Mouse (Mus musculus): Measurements from ENCODE around the gene Chchd6.

Chchd6 gene

DNA sequence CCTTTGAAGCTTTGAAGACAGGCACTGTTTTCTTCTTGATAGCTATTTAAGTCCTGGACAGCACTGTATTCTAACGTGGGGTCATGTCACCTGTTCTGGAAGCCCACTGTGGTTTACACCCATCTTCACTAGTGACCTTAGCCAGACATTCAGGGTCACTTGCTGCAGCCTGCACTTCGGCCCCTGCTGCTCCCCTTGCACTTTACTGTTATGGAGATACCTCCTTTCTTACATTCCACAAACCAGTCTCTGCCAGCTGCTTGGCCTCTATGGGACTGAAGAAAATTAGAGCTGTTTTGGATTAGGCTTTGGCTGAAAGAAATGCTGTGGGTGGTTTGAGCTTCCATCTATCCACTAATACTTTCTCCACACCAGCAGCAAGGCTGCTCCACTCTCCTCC, 86.7 kb downstream of the Chchd6 start:
- DNase-seq (ENCODE audit: extremely low spot score), result no peak

DNA sequence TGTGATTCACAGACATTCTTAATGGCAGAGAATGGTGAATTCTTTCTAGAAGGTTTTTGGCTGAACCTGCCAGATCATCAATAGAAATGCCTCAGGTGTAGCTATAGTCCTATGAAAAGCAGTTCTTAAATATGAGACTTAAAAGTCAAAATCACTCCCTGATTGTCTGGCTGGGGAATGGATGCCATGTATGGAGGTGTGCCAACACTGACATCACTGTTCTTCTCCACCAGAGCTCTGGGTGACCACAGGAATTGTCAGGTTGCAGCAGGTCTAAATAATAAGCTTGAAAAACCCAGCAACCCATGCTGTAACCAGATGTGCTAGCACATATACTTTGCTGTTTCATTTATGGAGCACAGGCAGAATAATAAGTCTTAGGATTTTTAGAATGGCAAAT, 87.2 kb downstream of the Chchd6 start:
- no peak for DNase-seq (ENCODE audit: extremely low spot score)

DNA sequence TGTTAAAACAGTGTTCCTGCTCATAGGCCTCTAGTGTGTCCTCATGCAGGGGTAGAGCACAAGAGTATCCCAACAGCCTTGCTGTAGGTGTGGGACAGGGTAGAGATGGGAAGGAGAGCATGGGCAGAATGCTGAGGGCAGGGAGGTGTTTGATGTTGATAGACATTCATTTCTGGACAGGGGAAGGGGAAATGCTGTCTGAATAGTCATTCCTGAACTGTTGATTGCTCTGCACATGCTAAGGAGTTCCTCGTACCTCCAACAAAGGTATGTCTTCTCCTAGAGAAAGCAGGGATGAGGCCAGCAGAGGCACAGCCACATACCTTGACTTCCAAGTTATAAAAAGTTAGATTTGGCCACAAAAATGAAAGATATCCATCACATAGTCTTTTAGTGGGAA, 95.5 kb downstream of the Chchd6 start:
- no peak for DNase-seq (ENCODE audit: extremely low spot score)

DNA sequence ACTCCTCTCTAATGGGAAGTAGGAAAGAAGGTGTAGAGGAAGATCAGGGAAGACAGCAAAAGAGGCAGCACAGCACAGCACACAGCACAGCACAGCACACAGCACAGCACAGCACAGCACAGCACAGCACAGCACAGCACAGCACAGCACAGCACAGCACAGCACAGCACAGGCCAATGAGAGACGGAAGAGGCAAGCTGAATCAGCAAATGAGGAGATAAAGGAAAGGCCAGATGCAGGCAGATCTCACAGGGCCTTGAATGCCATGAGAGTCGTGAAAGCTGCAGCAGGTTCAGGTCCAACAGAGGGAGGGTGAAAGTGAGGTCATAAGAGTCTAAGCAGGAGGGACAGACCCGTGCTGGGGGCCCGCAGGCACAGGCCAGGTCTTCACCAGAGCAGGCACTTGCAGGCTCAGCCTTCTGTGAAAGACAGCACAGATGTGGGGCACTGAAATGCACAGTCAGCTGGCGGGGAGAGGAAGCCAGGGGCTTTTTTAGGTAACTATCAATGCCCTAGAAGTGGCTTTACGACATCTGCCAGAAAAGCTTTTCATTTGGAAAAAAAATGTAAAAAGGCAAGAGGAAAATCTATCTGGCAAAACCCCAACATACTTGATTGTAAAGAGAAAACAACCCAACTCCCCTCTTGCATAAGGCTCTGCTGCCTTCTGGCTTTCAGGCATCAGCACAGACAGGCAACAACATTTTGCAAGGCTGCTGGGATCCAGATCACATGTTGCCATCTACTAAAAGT, 96.5 kb downstream of the Chchd6 start:
- DNase-seq (ENCODE audit: extremely low spot score), result no peak

DNA sequence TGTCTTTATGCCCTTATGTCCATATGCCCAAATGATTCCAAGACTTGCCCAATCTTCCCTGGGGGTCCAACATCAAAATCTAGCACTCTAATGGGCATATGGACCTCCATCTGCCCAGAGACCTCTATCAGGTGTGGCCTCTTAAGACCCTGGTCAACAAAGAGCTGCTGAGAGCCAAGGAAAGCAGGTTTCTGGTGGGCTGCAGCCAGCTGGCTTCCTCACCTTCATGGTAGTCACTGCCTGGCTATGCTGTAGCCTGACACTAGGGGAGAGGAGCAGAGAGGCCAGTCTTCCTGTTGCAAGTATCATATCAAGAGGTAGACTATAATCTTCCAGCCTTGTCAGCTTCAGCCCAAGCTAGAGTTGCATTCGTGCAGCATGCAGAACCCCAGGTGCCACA, 98.5 kb downstream of the Chchd6 start:
- no peak for DNase-seq (ENCODE audit: extremely low spot score)

DNA sequence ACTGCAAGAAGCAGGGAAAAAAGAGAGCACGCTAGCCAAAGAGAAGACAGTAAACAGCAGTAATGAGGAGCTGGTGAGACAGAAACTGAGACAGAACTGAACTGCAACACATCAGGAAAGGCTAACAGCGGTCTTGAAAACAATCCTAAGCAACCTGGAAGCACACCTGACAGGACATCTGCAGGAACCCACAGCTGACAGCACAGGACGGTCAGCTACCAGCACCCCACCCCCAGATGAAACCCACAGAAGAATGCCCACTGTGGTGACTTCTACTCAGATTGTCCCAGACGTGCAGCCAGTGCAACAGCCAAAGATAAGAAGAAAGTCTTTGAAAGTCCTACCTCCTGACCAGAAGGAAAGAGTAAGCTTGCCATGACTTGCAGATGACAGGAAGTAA, 103.1 kb downstream of the Chchd6 start:
- no peak for DNase-seq (ENCODE audit: extremely low spot score)

DNA sequence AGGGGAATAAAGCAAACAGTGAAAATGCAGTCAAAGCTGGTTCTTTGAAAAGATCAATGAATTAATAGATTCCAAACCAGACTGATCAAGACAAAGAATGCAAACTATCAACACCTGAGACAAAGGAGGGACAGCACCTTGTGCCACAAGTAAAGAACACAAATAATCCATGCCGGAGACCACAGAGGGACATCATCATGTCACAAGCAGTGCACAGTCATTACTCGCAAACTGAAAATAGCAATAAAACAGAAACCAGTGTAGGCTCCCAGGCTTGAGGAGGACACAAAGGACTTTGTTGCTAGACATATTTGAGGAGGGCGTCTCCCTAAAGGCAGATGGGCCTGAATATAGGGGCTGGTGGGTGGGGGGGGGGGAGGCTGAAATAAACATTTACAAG, 105.1 kb downstream of the Chchd6 start:
- no peak for DNase-seq (ENCODE audit: extremely low spot score)

DNA sequence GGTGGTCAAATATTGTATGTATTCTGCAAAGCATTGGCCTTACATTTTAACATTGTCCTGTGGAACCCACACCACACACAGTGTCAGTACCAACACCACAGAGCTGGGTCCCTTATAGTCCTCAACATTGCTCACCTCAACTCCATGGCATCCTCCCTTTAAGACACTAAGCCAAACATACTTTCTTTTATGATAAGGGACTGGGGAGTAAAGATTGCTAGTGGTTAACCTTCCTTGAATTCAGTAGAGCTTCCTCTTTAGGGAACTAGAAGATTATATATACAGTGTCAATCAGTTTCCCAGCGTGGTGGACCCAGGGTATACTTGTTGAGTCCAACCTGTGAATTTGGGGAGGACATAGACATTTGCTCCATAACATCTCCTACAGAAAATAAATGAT, 105.9 kb downstream of the Chchd6 start:
- no peak for DNase-seq (ENCODE audit: extremely low spot score)

DNA sequence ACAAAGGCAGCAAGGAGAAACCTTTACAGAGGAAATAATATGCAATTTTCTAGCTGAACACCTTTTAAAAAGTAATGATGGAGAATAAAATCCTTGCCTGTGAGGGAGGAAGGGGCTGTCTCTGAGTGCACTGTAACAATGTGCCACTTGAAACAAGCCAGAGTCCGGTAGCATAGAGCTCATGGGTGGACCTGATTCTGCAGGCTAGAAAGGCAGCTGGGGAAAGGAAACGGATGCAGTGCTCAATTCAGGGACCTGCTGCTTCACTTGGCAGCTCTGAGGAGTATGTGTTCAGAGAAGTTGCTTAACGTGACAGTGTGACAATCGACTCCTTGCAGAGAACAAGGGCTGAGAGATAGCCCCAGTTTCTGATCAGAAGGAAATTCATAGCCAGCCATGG, 109.4 kb downstream of the Chchd6 start:
- DNase-seq (ENCODE audit: extremely low spot score), result no peak

DNA sequence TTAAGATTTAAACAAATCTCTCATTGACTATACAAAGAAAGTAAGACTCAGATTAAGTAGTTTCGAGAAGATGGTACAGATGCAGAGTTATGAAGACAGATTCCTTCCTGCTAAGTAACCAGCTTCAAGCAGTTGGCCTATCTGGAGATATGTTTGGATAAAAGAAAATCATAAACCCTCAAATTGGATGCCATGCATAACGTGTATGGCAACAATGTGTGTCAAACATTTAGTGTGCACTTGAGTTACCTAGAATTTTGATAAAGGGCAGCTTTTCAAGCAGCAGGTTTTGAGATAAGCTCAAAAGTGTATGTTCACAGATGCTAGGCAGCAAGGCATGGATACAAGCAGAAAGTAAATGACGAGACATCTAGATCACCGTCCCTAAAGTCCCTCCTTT, 114.3 kb downstream of the Chchd6 start:
- no peak for DNase-seq (ENCODE audit: extremely low spot score)

DNA sequence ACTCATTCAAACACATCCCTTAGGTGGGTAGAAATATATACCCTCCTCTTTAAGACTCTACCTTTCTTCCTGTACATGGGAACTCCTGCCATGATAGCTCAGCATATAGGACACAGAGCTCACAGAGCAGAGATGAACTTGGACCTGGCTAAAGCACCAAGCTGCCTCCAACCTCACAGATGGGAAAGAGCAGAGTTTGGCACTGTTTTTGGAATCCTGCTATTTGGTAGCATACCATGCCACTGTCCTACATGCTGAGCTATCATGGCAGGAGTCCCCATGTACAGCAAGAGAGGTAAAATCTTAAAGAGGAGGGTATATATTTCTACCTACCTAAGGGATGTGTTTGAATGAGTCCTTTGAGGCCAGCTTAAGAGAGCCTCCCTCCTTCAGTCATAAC, 127.5 kb downstream of the Chchd6 start:
- DNase-seq (ENCODE audit: extremely low spot score), result no peak

DNA sequence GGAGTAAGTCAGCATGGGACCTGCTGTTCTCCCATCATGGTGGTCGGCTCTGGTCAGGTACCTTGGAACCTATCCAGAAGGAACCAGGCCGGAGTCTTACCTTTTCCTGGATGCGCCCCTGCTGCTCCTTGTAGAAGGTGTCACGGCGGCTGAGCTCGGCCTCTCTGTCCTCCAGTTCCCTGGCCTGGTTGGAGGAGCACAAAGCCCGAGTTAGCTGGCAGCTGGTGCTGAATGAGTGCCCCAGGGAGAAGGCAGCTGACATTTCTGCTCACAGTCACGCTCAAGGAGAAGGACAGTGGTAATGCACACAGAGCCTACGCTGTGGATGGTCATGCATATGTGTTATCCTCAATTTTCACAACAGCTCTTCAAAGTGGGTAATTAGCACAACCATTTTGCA, 128.2 kb downstream of the Chchd6 start:
- DNase-seq (ENCODE audit: extremely low spot score), result no peak

DNA sequence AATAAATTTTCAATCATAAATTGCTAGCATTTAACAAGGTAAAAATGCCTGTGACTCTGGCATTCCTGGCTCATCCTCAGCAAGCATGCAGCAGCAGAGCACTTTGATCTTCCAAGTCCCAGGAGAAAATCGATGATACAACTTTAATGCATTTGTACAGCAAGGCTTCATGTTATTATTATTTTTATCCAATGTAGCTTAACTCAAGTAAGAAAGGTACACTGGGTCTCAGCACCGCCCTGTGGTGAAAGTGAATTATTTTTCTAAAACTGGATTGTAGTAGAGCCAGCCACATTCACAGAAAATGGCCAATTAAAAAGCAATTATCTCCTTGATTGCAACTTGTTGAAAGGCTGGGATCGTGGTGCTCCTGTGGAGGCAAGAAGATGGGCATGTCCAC, 128.6 kb downstream of the Chchd6 start:
- no peak for DNase-seq (ENCODE audit: extremely low spot score)

DNA sequence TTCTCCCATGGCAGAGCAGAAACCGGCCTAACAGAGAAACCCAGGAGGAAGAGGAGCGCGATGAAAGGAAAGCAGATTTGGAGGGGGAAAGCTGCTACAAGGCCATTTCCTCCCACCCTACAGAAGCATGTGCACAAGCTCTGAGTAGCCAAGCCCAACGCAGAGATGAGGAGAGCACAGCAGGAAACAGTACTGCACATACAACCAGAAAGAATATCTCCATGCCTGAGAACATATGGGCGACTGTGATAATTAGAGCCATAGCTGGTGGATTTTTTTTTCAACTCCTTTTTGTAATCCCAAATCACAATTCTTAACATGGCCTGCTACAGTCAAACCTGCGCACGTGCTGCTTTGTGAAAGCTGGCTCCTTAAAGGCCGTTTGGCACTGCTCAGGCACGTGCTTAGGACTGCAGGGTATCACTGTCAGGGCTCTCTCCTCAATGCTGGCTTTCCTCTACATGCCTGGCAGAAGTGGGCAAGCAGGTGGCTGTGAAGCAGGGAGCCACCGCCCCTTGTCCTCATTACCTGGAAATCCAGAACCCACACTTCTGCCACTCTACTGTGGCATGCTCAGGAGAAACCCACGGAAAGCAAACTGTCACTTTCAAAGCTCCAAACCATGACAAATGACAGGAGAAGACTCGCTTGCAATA, 129.3 kb downstream of the Chchd6 start:
- no peak for DNase-seq (ENCODE audit: extremely low spot score)

DNA sequence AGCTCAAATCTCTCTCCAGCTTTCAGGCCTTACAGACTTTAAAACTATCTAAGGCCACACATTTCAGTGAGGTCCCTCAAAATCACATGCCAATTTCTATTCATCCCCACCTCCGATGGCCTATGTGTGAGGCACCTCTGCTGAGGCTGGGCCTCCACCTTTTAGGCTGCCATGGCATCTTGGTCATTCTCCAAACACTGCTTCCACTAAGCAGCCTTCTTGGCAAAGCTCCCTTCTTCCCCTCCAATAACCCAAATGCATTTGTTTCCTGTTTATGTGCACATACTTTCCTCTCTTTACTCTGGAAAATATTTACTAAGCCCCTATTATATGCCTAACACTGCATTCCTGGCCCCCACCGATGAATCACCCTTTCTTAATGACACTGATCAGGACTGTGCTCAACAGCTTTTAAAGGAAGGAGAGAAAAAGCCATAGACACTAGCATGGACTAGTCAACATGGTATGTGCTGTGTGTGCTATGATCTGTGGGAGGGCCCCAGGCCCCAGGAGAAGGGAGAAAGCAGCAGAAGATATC, 133.2 kb downstream of the Chchd6 start:
- DNase-seq (ENCODE audit: extremely low spot score), result no peak

DNA sequence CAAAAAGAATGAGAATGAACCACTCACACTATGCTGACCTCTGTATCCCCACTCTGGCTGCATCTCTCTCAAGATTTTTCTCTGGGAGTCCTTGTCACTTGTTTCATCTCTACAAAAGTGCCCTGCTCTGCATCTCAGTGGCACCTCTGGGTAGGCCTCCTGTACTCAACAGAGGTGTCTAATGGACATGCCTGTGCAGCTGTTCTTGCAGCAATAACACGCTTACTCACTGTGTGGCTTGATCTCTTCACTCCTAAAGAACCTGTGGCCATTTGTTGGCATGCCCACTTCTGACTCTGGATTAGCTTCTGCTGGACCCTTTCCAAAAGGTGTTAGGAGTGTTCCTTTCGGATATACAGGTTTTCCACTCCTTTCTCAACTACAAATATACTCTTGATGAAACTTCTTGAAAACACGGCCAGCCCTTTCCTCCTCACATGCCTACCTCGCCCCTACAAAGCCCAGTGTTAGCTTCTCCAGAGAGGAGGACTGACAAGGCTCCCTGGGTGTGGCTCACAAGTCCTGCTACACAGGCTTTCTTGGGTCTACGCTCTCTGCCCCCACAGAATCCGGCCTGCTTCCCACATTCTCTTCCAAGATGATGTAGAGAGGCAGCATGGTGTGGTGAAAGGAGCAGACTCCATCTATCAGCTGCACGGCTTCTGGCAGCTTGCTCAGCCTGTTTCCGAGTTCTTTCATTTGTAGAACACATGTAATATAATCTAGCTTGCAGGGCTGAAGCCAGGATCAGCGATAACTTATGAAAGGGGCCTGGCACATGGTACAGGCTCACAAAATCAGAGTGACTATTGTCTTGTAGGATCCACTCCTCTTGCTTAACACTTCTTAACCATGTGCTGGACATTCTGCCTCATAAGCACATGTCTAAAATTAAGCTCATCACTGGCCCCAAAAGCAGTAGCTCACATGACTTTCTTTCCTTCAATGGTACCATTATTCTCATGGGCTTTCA, 133.9 kb downstream of the Chchd6 start:
- no peak for DNase-seq (ENCODE audit: extremely low spot score)

DNA sequence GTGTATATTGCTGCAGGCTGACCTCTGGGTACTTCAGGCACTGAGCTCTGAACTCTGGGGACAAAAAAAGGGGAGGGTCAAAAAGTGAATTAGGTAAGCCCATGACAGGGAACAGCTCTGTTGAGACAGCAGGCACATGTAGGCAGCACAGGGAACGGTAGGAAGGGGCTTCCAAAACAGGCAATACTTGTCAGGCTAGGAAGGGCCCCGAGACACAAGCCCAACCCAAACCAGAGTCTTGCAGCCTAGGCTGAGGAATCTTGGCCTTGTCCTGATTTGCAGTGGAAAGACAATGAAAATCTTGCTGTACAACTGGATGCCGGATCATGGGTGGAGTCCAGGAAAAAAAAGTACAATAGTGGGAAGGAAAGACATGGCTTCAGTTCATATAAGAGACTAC, 135.8 kb downstream of the Chchd6 start:
- DNase-seq (ENCODE audit: extremely low spot score), result no peak

DNA sequence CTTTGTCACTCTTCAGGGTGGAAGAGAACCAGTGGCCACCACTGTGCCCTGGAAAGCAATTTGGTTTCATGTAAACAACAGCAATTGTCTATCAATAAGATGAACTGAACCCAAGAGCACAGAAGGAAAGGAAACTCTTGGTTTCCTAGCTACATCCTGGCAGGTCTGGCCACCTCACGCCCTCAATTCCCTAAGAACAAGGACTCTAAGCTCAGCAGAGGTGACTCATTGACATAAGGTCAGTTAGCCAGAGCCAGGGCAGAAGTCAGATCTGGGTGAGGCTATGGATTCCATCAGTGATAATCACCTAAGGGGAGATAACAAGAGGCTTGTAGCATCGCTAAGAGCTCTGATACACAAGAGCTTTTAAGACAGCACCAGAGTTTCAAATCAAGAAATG, 137.9 kb downstream of the Chchd6 start:
- no peak for DNase-seq (ENCODE audit: extremely low spot score)

DNA sequence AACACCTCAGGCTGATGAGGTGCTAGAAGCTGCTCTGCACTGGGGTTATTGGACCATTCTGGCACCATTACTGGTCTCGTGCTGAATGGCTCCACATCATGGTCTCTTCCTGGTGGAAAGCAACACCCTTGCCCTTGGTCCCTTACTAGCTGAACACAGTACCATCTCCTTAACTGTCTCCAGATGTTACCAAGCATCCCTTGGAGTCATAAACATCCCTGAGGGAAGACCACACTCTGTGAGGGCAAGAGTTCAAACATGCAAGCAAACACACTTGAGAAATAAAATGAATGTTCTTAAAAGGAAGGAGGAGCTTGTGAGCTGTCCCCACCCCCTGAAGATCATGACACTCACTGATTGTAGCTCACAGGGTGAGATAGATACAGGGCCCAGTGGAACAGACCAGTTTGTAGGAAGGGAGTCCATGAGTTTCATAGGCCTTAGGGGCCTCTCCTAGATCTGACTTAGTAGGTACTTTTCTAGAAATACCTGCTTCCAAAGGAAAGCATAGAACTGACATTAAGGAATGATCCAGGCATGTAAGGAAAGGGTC, 139.0 kb downstream of the Chchd6 start:
- DNase-seq (ENCODE audit: extremely low spot score), result no peak

DNA sequence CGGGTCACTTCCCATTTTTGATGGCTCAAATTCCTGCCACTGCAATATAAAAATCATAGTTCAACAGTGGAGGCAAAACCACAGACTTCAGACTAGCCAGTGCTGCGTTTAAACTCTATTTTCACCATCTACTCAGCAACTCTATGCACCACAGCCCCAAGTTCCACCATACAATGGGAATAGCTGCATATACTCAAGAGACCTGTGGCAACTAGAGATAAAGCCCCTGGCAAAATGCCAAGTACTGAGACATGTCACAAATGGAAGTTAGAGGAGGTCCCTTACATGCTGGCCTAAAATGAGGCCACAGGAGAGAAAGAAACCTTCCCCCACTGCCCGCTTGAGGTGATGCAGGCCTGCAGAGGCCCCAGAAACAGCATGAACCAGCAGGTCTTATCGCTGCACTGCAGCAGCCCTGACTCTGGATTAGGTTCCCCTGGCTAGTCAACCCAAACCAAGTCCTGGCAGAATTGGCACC, 139.9 kb downstream of the Chchd6 start:
- DNase-seq (ENCODE audit: extremely low spot score), result no peak

DNA sequence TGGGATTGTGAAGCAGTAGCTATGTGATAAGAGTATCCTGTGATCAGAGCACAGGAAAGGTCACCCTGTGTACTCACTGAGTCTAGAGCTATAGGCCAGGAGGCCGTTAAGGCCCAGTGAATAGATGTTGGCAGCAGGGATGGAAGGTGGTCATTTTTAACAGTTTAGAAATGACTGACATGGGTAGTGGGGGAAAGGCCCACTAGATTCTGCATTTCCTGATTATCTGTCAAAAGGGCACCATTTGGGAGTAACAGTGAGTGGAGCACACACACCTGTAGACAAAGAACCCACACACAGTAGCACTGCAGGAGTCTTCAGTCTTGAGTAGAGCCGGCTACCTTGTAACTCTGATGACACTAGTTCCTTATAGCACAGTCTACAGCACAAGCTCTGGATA, 141.0 kb downstream of the Chchd6 start:
- DNase-seq (ENCODE audit: extremely low spot score), result no peak
